Mouse (Mus musculus): ENCODE measurements around the gene Ncor2.
A peak's percentile ranks its signal among the peaks of the same experiment; 100 is the strongest.

Ncor2 gene

DNA sequence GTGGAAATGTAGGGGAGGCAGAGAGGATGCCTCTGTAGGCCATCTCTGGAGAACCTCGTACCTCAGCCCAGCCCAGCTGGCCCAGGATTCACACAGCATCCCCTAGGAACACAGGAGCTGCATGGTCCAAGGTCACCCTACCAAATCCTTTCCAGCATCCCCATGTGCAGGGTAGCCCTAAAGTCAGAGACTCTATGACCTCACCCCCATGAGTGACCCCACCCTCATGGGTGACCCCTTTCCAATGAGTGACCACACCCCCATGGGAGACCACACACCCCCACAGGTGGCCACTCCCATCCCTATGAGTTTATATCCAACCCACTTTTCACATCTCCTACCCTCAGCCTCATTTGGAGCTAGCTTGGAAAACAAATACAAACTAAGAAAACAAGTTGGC lies 51.1 kb downstream of the Ncor2 start:
- no peak for DNase-seq (ENCODE audit: low spot score)

DNA sequence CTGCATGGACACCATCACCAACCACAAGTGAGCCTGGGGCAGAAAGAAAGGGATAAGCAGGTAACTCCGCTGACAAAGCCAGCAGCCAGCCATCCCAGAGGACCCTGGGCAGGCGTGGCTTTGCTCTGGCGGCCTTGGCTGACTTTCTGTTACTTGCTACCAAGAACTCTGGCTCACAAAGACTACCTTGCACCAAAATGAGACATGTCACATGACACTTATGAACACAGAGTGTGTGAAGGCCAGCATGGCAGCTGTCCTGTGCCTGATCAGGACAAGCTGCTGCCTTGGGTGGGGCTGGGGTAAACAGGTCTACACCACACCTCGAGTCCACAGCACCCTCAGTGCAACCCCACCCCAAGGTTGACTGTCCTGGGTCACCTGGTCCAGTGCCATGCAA lies 51.6 kb downstream of the Ncor2 start:
- DNase-seq (ENCODE audit: low spot score) = no peak

DNA sequence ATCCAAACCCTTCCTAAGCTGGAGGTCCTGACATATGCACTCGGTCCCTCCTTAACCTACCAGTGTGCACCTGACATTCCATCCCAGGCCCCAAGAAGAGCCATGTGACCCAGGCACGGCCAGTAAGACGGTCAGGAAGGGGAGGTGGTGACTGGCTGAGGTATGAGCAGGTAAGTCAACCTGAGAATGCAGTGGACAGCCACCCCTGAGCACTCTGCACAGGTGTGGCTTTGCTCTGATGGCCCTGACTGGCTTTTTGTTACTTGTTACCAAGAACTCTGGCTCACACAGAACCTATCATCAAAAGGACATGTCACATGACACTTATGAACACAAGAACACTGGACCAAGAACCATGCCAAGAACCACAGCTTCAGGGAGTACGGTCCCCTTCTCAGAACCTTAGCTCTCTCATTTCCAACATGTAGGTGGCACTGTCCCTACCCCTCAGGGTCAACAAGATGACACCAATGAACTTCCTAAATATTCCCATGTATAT lies 53.0 kb downstream of the Ncor2 start:
- DNase-seq (ENCODE audit: low spot score) = no peak

DNA sequence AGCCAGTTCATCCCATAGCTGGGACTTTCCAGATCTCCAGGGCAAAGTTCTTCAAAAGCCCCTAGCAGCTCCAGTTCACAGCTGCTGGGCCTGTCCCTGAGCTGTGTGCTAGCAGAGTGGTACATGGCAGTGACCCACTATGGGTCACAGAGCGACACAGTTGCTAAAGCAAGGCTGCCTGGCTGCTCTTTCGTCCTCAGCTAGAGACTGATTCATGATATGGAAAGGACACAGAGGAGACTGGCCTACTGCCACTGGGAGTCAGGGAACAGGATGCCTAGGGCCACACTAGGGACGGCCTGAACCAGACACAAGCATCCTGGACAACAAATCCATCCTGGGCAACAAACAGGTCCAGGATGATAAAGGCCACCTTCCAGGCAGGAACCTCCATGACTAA lies 53.8 kb downstream of the Ncor2 start:
- no peak for DNase-seq (ENCODE audit: low spot score)

DNA sequence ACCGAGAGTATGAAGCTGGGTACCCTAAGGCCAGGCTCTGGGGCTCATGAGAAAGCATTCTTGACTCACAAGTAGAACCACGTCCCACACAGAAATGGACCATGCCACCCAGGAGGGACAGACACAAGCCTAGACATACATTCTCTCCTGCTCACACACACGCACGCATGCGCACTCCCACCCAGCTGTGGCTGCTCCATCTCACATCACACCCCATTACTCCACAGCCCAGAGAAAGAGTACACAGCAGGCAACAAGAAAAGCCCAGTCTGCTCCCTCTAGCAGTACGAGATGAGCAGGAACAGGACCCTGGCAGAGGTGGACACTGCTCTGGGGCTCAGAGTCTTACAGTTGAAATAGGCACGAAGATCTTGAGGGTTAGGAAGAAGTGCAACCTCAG lies 55.0 kb downstream of the Ncor2 start:
- no peak for DNase-seq (ENCODE audit: low spot score)

DNA sequence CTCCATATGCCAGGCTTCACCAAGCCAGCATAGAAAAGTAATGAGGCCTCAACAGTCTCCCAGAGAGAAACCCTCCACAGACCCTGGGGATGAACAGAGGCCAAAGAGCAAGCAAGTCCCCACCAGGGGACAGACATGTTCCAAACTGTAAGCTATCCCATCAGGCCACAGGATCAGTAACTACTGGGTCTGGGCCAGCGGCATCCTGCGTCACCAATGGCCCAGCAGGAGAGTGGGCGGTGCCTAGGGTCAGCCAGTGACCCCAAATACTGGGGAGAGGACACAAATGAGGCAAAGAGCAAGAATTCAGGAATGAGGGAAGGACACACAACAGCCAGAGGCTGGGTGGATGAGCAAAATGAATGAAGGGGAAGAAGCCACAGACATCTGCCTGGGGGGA lies 55.8 kb downstream of the Ncor2 start:
- DNase-seq (ENCODE audit: low spot score) = peak; percentile 55

DNA sequence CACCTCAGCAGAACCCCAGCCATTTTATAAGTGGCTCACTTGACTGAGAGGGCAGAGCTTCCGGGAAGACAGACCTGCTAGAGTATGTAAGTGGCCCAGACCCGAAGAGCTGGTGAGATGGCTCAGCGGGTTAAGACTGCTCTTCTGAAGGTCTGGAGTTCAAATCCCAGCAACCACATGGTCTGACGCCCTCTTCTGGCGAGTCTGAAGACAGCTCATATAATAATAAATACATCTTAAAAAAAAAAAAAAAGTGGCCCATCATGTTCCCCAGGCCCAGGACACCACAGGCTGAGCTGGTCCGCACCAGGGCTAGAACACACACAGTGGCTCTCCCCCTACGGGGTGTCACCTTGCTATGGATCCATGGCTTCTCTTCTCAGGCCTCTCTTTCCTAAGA lies 56.5 kb downstream of the Ncor2 start:
- no peak for DNase-seq (ENCODE audit: low spot score)

DNA sequence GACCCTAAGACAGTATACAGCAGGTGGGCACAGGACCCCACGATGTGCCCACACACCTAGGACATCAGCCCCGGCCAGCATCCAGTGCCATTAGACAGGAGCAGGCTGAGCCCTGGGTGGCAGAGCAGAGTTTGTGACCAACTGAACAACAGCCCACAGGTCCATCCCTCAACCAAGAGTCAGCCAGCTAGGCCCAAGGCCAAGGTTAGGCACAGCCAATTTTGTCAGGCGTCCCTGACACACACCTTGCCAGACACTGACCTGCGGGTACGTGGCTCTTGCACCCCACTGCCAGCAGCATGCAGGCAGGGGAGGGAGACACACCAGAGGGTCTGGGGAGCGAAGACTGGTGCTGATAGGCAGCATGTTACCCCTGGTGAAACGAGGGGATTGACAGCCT lies 57.0 kb downstream of the Ncor2 start:
- DNase-seq (ENCODE audit: low spot score) = no peak

DNA sequence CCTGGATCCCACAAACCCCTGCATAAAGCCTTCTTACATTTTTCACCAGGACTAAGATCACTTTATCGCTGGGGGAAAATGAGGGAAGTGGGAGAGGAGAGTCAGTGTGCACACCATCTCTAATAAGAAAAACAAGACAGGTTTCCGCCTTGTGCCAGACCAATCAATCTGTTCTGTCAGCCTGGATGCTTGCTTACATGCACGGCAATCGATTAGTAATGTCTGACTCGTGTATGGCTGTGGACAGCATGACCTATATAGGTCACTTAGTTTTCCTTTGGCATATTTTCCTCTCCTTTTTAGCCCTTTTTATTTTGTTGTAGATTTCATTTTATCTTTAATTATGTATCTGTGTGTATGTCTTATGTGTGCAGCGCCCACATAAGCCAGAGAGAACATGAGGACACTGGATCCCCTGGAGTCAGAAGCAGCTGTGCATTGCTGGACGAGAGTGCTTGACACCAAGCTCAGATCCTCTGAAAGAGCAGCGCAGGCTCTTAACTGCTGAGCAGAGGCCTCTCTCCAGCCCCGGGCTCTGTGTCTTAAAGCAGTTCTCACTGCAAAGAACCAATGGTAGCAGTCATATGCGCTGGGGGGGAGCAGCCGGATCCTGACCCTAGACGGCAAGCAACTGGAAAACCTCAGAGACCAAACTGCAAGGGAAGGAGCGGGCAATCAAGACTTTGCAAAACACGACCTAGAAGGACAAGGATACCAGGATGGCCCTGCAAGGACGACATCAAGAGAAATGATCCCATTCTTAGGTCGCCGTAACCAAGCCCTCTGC lies 58.3 kb downstream of the Ncor2 start:
- peak; percentile 72 for DNase-seq (ENCODE audit: low spot score)

DNA sequence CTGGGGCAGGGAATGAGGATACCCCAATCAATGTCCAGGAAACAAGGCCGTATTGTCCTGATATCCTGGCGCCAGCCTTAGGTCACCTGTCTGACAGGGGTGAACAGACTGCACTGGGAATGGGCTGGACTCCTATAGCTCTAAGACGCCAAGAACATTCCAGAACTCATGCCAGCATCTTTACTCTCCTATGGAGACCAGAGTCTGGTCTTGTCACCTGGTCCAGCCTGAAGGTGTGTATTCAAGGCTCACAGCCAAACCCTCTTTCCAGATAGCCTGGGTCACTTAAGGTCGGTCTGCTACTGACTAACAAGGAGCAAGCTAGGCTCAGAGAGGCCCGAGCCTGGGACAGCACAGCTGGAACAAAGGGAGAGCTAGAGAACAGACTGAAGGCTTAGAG lies 61.8 kb downstream of the Ncor2 start:
- no peak for DNase-seq (ENCODE audit: low spot score)

DNA sequence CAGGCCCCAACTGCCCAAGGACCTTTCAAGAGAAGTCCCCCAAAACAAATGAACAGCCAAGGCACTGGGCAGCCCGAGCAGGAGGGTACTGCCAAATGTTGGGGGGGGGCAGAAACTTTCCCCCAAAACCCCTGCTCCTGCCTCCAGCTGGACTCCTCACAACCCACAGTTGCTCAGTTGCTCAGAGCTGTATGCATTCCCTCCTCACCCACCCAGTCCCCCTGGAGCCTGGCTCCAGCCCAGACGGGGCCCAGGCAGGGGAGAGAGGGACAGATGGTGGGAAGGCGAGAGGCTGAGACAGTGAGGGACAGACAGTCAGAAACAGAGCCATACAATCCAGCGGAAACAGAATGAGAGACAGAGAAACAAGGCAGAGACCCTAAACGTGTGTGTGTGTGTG lies 66.0 kb downstream of the Ncor2 start:
- no peak for DNase-seq (ENCODE audit: low spot score)

DNA sequence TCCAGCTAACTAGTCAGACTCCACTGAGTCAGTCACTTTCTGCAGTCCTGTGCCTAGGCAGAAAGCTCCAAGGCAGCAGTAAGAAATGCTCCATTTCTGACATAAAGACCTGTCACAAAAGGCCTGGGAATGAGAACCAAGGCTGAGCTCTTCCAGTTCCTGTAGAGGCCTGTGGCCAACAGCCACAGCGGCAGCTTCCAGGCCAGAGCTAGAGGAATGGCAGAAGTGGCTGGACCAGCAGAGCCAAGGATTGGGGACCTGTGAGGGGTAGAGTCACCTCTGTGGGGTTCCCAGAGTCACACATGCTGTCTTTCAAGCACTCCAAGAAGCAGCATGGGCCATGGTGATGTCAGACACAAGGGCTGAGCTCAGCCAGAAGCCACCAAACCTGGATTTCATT lies 66.4 kb downstream of the Ncor2 start:
- no peak for DNase-seq (ENCODE audit: low spot score)

DNA sequence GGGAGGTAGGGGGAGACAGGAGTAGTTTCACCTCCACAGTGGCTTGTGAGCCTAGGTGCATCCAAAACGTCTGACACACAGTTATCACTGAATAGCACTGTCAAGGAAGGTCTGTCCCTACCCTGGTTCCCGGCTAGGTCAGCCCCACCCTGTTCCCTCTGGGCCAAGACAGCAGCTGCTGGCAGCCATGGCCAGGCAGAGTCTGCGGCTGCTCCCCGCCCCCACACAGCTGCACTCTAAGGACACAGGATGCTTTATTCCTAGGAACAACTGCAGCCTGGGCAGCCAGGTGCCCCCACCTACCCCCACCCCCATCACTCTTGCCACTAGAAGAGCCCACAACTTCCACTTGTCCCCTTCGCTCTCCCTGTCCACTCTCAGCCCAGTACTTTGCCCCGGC lies 67.9 kb downstream of the Ncor2 start:
- DNase-seq (ENCODE audit: low spot score) = peak; percentile 58

DNA sequence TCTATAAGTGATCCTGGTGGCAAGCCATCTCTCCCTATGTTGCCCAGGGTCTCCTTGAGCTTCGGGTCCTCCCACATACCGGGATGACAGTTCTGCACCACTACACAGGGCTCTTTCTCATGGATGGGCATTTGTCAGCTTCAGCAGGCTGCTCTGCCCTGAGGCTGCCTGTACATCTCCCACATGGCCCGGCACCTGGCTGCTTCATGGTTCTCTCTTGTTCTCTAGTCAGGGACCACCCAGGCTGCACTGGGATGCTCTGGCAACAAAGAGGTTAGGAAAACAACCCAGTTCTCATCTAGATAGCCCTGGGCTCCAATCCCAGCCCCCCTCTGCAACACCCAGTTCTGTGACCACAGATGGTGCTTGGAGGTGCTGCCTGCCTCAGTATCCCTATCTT lies 68.3 kb downstream of the Ncor2 start:
- DNase-seq (ENCODE audit: low spot score) = peak; percentile 79

DNA sequence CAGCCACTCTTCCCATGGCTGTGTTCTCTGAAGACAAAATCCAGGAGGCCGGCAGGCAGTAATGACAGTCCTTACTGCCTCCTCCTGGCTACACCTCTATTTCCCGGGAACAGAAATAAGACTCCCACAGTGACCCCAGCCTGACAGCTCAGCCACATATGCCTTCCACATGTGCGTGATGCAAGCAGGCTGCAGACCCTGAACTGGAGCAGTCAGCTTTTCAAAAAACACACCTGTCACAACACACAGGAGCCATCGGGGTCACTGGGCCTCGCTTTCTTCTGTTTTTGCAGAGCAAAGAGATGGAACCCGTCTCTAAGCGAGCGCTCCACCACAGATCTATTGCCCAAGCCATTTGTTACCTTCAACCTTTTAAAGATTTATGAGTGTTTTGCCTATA lies 68.8 kb downstream of the Ncor2 start:
- DNase-seq (ENCODE audit: low spot score) = peak; percentile 73

DNA sequence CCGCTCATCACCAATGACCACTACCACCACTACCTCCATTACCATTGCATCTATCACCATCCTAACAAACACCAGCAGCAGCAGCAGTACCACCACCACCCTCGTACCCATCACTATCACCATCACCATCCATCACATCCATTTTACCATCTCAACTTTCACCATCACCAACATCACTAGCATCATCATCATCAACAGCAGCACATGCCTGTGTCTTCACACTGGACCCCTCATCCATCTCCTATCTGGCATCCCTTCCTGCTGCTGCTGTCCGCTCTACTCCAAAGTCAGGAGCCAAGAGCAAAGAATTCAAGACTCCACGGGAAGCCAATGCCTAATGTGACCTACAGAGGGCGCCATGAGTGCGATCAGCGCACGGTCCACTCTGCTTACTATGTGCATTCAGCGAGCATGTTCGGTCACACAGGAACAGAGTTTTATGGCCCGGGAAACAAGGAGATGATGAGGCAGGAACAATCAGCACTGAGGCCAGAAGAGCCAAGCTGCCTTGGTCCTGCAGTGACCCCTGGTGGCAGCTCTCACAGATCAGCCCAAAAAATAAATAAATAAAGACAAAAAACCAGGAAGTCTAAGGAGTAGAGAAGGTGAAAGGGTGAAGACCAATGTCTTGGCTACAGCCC lies 71.9 kb downstream of the Ncor2 start:
- peak; percentile 79 for DNase-seq (ENCODE audit: low spot score)

DNA sequence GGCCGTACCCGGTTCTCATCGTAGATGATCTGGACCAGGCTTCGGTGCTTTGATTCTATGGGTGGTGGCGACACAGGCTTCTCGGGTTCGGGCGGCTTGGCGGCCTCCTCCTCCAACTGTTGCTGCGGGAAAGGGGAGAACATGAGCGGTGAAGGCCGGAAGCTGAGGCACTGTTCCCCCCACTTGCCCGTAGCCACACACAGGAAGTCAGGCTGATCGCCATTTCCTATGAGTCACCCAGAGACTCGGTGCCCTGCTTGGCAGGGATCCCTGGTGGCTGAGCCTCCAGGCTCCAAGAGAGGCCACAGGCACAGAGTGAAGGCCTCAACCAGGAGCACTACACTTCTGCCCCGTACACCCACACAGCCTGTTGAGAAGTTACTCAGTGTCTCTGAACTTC lies 72.8 kb downstream of the Ncor2 start:
- DNase-seq (ENCODE audit: low spot score) = no peak

DNA sequence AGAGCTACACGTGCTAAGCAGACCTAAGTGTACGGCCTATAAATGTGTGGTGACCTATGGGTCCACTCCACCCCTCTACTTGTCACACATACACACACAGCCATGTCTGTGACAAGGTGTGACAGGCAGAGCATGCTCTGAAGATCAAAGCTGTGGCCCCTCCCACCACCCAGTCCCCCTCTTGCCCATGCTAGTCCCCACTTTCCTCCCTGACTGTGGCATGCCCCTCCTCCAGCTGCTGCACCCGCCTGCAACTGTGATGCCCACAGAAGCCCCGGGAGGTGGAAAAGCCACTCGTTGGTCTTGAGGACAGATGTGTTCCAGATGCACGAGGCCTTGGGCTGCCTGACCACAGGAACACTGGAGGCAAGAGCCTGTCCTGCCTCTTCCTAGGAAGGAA lies 74.2 kb downstream of the Ncor2 start:
- no peak for DNase-seq (ENCODE audit: low spot score)

DNA sequence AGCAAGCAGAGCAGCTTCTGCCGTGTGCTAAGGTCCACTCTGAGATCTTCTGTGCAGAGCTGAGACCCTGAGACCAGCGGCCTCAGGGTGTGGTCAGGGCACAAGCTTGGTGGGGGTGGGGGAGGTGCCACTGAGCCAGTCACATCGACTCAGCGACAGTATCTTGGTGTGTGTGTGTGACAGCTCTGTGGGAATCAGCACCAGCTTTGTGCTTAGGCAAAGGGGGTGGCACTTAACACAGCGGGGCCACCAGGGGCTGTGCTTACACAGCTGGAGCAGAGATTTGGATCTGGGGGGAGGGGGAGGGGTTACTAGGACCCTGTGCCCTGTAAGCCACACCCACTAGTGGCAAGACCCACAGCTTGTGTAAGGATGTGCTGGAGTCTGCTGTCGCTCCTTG lies 75.6 kb downstream of the Ncor2 start:
- peak; percentile 40 for DNase-seq (ENCODE audit: low spot score)

DNA sequence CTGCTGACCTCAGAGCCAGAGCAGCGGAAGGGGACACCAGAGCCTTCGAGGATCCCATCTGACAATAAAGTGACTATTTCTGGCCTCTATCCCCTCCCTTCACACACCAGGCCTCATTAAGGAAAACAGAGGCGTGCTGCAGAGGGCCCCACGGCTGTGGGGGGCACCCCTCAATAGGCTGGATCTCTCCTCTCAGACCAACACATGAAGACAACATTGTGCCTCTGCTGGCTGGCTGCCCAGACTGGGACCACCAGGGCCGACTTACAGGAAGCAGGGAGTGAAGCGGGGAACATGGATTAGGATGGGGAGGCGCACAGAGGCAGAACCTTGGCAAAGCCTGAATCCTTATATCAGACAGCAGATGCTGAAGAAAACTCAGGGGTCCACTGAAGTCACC lies 76.1 kb downstream of the Ncor2 start:
- DNase-seq (ENCODE audit: low spot score) = no peak

DNA sequence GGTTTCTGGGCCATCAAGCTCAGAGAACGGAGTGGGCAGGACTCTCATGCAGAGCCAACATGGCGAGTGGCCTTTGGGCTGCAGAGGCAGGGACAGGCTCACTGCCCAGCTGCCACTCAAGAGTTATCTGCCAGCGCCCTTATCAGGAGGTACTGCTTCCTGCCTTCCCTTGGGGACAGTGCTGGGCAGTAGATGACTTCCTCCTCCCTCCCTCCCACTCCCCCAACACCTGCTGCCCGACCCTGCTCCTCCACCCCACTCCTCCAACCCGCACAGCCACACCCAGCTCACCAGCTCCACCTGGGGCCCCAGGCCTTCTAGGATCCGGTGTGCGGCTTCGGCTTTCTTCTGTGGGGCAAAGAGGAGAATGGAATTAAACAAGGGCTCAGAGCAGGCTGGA lies 76.7 kb downstream of the Ncor2 start:
- no peak for DNase-seq (ENCODE audit: low spot score)

DNA sequence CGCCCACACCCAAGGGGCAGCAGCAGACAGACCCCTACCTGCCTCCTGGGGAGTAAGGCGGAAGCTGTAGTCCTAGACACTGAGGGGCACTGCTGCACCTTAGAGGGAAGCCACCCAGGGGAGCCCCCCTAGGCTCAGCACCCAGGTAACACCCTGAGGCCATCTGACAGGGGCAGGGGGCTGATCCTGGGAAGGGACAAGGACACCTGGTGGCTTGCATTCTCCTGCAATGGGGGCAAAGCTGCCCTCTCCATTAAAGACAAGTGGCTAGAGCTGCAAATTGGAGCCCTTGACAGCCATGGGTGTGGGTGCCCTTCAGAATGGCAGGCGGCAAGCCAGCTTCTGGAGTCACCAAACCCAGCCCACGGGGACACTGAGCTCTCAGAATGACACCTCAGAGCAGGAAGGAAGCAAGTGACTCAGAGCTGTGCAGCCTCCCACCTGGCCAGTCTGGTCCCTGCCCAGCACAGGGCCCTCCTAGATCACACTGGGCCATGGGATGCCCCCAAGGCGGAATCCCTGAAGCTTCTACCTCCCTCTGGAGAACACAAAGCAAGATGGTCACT lies 79.2 kb downstream of the Ncor2 start:
- no peak for DNase-seq (ENCODE audit: low spot score)

DNA sequence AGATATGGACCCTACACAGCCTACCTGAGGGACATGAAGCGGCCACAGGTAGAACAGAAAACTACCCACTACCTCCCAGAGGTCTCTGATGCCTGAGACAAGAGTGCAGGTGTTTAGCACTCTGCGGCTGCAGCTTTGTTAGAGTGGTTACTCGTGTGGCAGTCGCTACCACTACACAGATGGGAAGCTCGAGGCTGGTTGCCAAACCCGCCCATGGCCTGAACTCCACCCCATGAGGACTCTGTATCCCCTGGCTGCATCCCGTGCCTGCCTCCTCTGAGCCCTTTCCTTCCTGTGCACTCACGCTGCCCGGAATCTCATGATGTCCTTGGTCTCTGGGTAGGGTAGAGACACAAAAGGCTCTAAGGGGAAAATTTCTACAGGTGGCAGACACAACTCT lies 80.3 kb downstream of the Ncor2 start:
- no peak for DNase-seq (ENCODE audit: low spot score)

DNA sequence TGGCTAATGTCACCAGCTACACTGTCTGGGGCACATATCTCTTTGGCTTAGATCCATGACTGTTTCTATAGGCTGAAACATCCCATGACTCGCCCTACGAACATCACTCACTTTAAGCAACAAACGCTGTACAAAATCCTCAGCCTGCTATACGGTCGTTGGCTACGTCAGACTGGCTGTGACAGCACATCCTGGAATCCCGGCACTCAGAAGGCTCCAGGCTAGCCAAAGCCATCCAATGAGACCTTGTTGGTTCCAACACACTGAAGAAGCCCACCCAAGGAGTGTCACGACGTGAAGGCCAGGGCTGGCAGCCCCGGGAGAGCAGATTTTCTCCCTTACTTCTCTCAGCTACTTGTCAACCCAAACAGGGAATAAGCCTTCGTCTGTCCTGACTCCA lies 82.7 kb downstream of the Ncor2 start:
- no peak for DNase-seq (ENCODE audit: low spot score)

Data from embryo, embryonic 10 days (tissue).